Mouse (Mus musculus) CH12.LX (cell line): ENCODE results near the gene Metap1.

ENCODE experiments used
- CHD1 ChIP-seq: IDR thresholded peaks from 2 replicates; pipeline ENCODE4 v1.6.1; 2012; ENCODE audit warnings: low read depth, low read length, improper control_type of control experiment, inconsistent platforms
- CTCF ChIP-seq, 2 experiments: IDR thresholded peaks in 1 of 2; conservative IDR thresholded peaks in 1 of 2; 2 replicates each; pipeline ENCODE4 v1.5.1; 2011 to 2012; ENCODE audit warnings: low read depth in 2 of 2, low read length in 2 of 2, improper control_type of control experiment in 1 of 2, inconsistent platforms in 1 of 2, mild to moderate bottlenecking in 1 of 2, moderate library complexity in 1 of 2
- EP300 ChIP-seq: IDR thresholded peaks from 2 replicates; pipeline ENCODE4 v1.6.1; 2011; ENCODE audit warnings: low read length, improper control_type of control experiment
- MAFK ChIP-seq: IDR thresholded peaks from 2 replicates; pipeline ENCODE4 v1.6.1; 2011; ENCODE audit warnings: low read length, improper control_type of control experiment; ENCODE audit not compliant: insufficient replicate concordance
- POLR2A ChIP-seq: IDR thresholded peaks from 2 replicates; pipeline ENCODE4 v1.6.1; 2011; ENCODE audit warnings: low read depth, mild to moderate bottlenecking, improper control_type of control experiment, low read length
- UBTF ChIP-seq: IDR thresholded peaks from 2 replicates; pipeline ENCODE4 v1.6.1; 2012; ENCODE audit warnings: low read depth, mild to moderate bottlenecking, inconsistent platforms, low read length, improper control_type of control experiment, moderate library complexity
- USF2 ChIP-seq: conservative IDR thresholded peaks from 2 replicates; pipeline ENCODE4 v1.6.1; 2011; ENCODE audit warnings: low read depth, low read length, improper control_type of control experiment
- ZKSCAN1 ChIP-seq: IDR thresholded peaks from 2 replicates; pipeline ENCODE4 v1.6.1; 2012; ENCODE audit warnings: low read depth, inconsistent platforms, low read length, improper control_type of control experiment, borderline replicate concordance
- ZNF384 ChIP-seq: IDR thresholded peaks from 2 replicates; pipeline ENCODE4 v1.6.1; 2012; ENCODE audit warnings: low read depth, low read length, improper control_type of control experiment, inconsistent platforms

DNA sequence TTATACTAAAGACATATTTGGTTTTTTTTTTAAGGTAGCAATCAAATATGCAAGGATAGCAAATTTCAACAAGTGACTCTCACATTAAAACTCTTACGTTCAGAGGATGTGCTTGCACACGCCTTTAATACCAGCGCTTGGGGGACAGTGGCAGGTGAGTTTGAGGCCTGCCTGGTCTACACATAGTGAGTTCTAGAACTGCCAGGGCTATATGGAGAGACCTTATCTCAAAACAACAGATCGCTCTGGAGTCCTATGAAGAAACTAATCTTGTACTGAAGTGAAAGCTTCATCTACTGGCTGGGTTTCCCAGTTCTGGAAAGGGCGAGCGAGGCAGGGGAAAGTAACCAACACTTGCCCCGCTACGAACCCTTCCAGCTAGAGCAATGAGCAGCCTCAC lies 9.8 kb downstream of the Metap1 start:
- peak; percentile 46; the same call in 1 of the 2 replicates for TF ChIP-seq MAFK
- no peak for TF ChIP-seq ZKSCAN1
- no peak for TF ChIP-seq POLR2A
- TF ChIP-seq CTCF (conservative IDR thresholded peaks at IDR 0.05 in 1 of 2, IDR thresholded peaks at IDR 0.05 in 1 of 2; ENCODE audit: low read depth in 2 of 2, low read length in 2 of 2) = no peak
- TF ChIP-seq UBTF = no peak
- no peak for TF ChIP-seq ZNF384
- TF ChIP-seq USF2 = no peak
- TF ChIP-seq CHD1 = no peak
- TF ChIP-seq EP300 = no peak
